Mouse (Mus musculus) 3134 (cell line): ENCODE results near the gene Tmem120b.

Experiments used
- DNase-seq: peaks from one replicate; pipeline ENCODE4 v3.0.0-alpha.2; 2011; ENCODE audit warnings: low spot score; ENCODE audit not compliant: insufficient read length; ENCODE audit errors: extremely low read depth

Tmem120b gene

GRCm38 (mm10) chr5:123086501-123086900 is 18.3 kb downstream of the Tmem120b start:
- no peak for DNase-seq

GRCm38 (mm10) chr5:123088784-123089183 is 20.6 kb downstream of the Tmem120b start:
- no peak for DNase-seq

DNA sequence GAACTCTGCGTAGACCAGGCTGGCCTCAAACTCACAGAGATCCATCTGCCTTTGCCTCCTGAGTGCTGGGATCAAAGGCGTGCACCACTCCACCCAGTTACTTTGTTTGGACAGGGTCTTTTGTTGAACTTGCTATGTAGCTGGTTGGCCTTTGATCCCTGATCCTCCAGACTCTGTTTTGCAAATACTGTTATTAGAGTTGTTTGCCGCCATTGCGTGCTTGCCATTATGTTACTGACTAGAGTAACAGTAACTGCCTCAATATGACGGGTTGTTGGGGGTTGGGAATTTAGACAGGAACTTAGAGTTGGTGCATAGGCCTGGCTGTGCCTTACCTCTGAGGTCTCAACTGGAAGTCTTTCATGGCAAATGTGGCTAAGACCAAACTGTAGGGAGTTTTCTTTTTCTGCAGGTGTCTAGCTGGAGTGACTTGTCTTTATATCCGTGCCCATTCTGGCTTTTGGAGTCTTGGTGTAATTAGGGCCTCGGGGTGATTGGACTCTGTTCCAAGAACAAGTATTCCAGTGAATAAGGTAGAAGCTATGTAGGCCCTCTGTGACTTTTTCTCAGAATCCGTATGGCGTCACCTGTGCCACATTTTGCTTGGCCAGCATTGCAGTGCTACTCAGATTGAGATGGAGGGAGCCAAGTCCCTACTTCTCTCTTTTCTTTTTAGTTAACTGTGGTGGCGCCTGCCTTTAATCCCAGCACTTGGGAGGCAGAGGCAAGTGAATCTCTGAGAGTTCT is 22.5 kb downstream of the Tmem120b start:
- DNase-seq: no peak

DNA sequence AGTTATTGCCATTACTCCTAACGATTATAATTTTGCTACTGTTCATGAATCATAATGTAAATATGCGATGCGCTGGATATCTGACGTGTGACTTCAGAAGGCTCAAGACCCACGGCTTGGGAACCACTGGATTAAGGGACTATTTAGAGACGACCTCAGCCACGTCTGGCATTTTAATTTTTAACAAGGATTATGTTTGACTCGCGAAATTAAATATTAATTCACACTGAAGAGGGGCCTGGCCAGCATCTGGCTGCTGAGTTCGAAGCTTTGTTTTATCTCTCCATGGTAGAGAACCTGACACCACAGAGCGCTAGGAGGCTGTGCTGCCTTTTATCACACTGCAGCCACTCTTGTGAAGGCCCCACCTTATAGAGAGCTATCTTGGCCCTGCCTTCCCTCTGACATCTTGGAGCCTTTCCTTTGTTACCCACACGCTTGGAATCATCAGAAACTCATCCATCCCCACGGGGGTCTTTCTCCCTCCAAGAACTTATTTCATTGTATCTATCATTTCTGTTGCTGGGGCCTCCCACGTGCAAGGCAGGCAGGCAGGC is 24.9 kb downstream of the Tmem120b start:
- DNase-seq: no peak

DNA sequence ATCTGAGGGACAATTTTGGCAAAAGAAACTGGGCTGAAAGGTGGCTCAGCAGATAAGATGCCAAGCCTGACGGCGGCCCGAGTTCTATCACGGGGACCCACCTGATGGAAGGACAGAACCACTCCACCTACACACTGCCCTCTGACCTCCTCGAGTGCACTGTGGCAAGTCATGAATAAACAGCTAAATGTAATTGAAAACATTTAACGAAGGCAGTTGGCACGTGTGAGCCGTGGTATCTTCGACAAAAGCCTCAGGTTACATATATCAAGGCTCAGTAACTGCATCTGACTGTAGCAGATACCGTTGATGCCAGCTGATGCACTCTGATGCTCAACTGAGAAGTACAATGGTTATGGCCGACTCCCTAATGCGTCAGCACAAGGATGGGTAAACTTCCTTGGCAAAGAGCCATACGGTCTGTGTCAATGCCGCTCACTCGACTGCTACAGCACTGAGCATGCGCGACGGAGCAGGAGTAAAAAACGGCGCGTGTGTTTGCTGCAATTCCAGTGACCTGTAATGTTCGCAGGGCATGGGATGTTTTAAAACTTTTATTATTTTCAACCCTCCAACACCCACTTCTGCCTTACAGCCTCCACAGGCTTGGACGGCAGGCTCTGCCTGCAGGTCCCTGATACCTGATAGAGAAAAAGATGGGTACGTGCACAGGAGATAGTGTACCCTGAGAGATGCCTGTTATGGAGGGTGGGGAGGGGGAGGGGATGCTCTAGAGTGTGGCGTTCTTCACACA is 26.2 kb downstream of the Tmem120b start:
- DNase-seq: no peak

DNA sequence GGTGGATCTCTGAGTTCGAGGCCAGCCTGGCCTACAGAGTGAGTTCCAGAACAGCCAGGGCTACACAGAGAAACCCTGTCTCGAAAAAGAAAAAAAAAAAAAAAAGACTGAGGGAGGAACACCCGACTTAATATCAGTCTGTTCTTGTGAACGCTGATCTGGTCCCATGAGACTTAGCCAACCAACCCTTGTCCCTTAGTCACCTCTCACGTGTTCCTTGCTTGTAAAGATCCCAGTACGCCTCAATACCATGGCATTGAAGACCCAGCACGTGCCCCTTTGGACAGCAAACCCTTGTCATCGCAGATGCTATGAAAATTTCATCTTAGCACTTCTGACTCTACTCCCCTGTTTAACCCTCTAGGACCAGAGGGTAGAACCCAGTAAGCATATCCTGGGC is 28.1 kb downstream of the Tmem120b start:
- no peak for DNase-seq

DNA sequence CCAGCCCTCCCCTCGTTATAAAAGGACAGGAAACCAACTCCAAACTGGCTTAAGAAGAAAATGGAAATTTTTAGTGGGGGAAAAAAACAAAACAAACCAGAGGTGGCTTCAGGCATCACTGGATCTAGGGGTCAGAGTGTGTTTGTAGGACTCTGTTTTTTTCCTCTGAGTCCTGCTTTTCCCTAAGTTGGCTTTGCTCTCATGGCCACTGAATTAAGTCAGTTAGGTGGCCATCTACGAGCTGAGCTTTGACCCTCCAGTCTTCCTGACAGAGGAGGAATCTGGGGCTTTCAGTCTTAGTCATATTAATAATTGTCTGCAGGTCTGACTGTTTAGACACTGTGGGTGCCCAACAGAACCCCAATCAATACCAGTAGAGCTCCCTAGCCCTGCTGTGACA is 30.3 kb downstream of the Tmem120b start:
- no peak for DNase-seq

DNA sequence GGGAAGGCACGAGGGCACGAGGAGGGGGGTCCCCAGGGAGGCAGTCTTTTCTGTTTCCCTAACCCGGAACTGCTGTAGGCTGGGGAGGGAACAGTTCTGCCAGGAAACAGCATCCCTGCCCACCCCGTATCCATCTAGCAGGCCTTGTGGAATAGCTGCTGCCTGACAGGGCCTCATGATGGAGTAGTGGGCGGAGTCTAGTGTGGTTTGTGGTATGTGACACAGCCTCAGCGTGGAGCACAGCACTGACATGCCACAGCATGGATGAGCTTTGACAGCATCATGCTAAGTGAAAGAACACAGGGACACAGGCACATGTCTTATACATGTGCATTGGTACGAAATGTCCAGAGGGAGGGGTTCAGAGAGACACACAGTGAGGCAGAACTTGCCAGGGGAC is 34.2 kb downstream of the Tmem120b start:
- DNase-seq: no peak

DNA sequence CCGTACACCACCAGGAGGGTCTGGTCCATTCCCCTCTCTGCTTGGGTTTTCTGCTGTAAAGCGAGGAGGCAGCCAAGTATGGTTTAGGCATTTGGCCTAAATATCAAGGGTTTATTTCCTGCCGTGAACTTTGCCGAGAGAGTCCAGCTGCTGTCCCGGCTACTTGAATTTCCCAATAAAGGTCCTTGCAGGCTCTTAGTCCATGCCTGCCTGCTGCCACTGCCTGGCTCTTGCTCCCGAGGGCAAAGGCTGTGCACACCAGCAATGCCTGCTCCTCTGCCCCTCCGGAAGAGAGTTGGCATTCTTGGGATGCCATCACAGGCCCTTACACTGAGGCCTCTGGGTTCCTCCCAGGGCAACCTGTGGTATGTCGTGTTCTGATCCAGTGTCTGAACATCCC is 35.3 kb downstream of the Tmem120b start:
- no peak for DNase-seq

- no peak for DNase-seq
Measured at GRCm38 (mm10) chr5:123104769-123105168, 36.6 kb downstream of the Tmem120b start.

DNA sequence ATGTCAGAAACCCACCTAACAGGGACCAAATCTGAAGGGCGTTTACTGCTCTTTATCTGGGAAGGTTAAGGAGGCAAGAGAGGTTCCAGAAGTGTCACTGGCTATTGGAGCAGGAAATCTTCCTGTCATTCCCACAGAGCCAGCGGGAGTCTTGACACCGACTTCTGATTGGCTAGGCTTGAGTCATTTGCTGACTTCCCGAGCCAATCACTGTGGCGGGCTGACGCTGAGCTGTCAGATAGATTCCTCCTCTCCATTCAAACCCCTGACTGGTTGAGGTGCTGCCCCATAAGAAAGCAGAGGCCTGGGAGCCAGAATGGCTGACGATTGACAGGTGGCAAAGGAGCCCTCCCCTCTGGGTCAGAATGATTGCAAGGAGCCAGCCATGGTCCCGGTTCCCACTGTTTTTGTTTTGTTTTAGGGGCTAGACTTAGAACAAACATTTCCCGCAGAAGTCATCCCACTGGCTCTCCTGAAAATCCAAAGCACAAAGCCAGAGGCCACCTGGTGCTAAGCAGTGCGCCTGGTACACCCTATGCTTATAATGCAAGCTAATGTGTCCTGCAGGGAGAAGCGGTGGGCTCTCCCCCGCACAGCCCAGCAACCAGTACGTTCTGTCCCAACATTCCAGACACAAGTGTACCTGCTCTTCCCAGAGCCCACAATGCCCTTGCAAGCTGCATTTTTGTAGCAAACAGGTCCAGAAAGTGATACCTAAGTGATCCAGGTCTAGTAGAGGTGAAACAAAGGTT is 41.4 kb downstream of the Tmem120b start:
- no peak for DNase-seq

GRCm38 (mm10) chr5:123110296-123110721 is 42.1 kb downstream of the Tmem120b start:
- no peak for DNase-seq

GRCm38 (mm10) chr5:123114109-123114508 is 45.9 kb downstream of the Tmem120b start:
- no peak for DNase-seq

- DNase-seq: no peak
Measured at GRCm38 (mm10) chr5:123114924-123115323, 46.7 kb downstream of the Tmem120b start.

DNA sequence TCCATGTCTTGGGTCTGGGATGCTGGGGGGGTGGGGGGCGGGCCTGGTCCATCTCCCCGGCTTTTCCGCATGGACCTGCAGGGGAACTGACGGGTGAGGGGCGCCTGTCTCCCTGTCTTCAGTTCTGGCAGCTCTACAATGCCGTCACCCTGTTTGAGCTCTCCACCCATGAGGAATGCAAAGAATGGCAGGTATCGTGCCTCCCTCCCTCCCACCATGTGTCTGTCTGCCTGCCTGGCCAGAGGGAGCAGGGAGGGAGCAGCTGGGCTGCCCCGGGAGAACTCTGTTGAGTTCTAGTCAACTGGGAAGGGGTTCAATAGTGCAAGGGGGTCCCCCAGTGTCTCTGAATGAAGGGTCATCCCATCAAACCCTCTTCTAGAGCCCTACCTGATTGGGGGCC is 47.9 kb downstream of the Tmem120b start:
- DNase-seq: no peak

DNA sequence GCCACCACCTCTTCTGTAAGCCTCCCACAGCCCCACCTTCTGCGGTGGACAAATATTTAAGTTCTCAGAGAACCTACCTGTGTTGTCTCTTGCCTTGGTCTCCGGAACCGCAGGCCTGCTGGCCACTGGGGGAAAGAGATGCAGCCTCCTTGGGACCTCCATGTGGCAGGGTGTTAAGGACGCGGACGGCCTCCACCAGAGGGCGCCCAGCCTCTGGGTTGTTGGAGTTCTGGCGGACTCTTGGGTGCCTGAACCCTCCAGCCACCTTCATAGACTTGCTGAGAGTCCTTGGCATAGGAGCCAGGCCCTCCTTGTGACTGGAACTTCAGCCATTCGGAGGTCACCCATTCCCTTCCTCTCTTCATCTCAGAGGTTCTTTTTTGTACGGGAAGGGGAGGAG is 49.0 kb downstream of the Tmem120b start:
- peak; percentile 61 for DNase-seq

DNA sequence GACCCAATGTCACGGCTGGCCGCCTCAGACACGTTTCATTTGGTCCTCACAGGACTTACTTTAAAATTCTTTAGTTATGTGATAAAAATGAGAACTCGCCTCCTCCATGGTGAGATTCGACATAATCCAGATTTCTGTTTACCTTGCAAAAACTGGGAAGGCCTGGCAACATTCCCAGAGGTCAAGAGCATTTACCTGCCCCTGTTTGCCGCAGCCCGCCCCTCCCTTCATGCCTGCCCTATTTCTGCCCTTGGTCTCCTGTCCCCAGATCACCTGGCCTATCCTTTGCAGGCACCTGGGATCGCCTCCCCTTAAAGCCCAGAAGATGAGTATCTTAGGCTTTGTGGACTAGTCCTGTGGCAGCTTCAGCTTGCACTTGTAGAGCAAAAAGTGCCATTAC is 49.6 kb downstream of the Tmem120b start:
- DNase-seq: no peak

DNA sequence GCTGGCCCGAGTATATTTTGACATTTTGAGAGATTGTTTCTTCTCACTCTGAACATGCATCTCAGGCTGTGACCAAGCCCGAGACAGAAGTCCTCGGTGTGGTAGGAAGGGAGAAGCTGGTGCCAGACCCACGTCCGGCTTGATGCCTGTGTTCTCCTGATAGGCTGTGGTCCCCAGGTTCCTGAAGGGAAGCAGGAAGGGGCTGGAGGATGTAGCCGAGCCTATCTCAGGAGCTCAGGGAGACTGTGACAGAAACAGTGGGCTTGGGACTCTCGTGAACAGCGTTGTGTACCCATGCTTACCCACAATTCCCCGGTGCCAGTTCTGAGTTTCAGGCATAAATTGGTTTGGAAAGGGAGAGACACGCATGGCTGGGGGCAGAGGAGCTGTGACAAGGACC is 50.6 kb downstream of the Tmem120b start:
- DNase-seq: no peak

GRCm38 (mm10) chr5:123120624-123121215 is 52.5 kb downstream of the Tmem120b start:
- DNase-seq: no peak

GRCm38 (mm10) chr5:123122181-123122580 is 54.0 kb downstream of the Tmem120b start:
- DNase-seq: no peak

- no peak for DNase-seq
Measured at GRCm38 (mm10) chr5:123125105-123125504, 56.9 kb downstream of the Tmem120b start.
